Mouse (Mus musculus): ENCODE results near the gene Ndufa8. TPM values are rescaled to one million over a fixed set of nuclear protein-coding genes. Genes with fewer than 3 reads are reported as not detected.
A peak's percentile ranks its signal among the peaks of the same experiment; 100 is the strongest.

The Ndufa8 gene
- polyA plus RNA-seq, 1 experiment from 2014 or later = 383 TPM

GRCm38 (mm10) chr2:36075210-36075609 lies 26.0 kb upstream of the Ndufa8 start:
- Histone ChIP-seq H3K9me3 (replicated peaks; ENCODE audit: low read length) (no peaks in the 10 kb centered on the region), H3K36me3 (ENCODE audit: insufficient read depth, low read length) (no peaks in the 10 kb centered on the region), H3K4me3 (replicated peaks; ENCODE audit: low read depth, low read length) (no peak overlapping the region), H3K9ac (ENCODE audit: low read depth, low read length) (no peak overlapping the region), H3K4me2 (ENCODE audit: low read length) (no peak overlapping the region), H3K27me3 (ENCODE audit: insufficient read depth, low read length) (no peaks in the 10 kb centered on the region), H3K4me1 (replicated peaks; ENCODE audit: insufficient read depth, low read length) (no peaks in the 10 kb centered on the region), H3K27ac (no peak overlapping the region)
- DNase-seq (ENCODE audit: low spot score) (no peak), ATAC-seq (replicated peaks; ENCODE audit: low FRiP score, low read depth) (no peak)
- WGBS = 86% methylated on average over 5 of the region's 5 CpGs
- no peak for TF ChIP-seq CTCF (IDR thresholded peaks at IDR 0.05; ENCODE audit: low read depth)

- no peak overlapping the region for H3K4me3 ChIP-seq (replicated peaks; ENCODE audit: low read depth, low read length)
- no peaks in the 10 kb centered on the region for H3K4me1 ChIP-seq (replicated peaks; ENCODE audit: insufficient read depth, low read length)
- no peak for TF ChIP-seq CTCF (IDR thresholded peaks at IDR 0.05; ENCODE audit: low read depth)
- H3K27me3 ChIP-seq (ENCODE audit: insufficient read depth, low read length) = no peaks in the 10 kb centered on the region
- H3K27ac ChIP-seq = no peak overlapping the region
- no peak overlapping the region for H3K4me2 ChIP-seq (ENCODE audit: low read length)
- no peaks in the 10 kb centered on the region for H3K36me3 ChIP-seq (ENCODE audit: insufficient read depth, low read length)
- no peaks in the 10 kb centered on the region for H3K9me3 ChIP-seq (replicated peaks; ENCODE audit: low read length)
- DNase-seq (ENCODE audit: low spot score) (no peak), ATAC-seq (replicated peaks; ENCODE audit: low FRiP score, low read depth) (no peak)
- no peak overlapping the region for H3K9ac ChIP-seq (ENCODE audit: low read depth, low read length)
- WGBS = 45% methylated on average over 3 of the region's 3 CpGs
Measured at GRCm38 (mm10) chr2:36073781-36074180, 24.6 kb upstream of the Ndufa8 start.

- Histone ChIP-seq H3K4me3 (replicated peaks; ENCODE audit: low read depth, low read length) (no peak overlapping the region), H3K27ac (no peak overlapping the region), H3K9me3 (replicated peaks; ENCODE audit: low read length) (no peaks in the 10 kb centered on the region), H3K4me1 (replicated peaks; ENCODE audit: insufficient read depth, low read length) (no peaks in the 10 kb centered on the region), H3K36me3 (ENCODE audit: insufficient read depth, low read length) (no peaks in the 10 kb centered on the region), H3K4me2 (ENCODE audit: low read length) (no peak overlapping the region), H3K27me3 (ENCODE audit: insufficient read depth, low read length) (no peaks in the 10 kb centered on the region), H3K9ac (ENCODE audit: low read depth, low read length) (no peak overlapping the region)
- DNase-seq (ENCODE audit: low spot score) = no peak
- no peak for ATAC-seq (replicated peaks; ENCODE audit: low FRiP score, low read depth)
- TF ChIP-seq CTCF (IDR thresholded peaks at IDR 0.05; ENCODE audit: low read depth) = no peak
- 79% methylated on average over 8 of the region's 8 CpGs for WGBS
Measured at GRCm38 (mm10) chr2:36071660-36072305, 22.6 kb upstream of the Ndufa8 start.

DNA sequence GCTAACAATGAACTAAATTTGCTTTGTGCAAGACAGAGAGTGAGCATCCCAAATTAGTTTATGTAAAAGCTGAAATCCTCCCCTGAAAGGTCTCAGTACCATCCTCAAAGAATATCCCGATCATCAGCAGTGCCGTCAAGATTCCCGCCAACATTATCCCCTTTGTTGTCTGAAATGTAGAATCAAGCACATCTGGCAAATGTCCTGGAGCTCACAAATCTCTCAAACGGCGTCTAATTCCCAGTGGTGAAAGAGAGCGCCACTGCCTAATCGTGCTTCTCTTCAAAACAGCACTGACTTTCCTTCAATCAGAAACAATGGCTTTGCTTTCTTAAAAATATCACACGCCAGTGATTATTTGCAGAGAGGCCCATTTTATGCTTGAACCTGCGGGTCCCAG lies 17.9 kb upstream of the Ndufa8 start:
- H3K9me3 ChIP-seq (replicated peaks; ENCODE audit: low read length) = no peaks in the 10 kb centered on the region
- H3K4me3 ChIP-seq (replicated peaks; ENCODE audit: low read depth, low read length) = no peak overlapping the region
- no peaks in the 10 kb centered on the region for H3K36me3 ChIP-seq (ENCODE audit: insufficient read depth, low read length)
- no peak overlapping the region for H3K27ac ChIP-seq
- H3K27me3 ChIP-seq (ENCODE audit: insufficient read depth, low read length) = no peaks in the 10 kb centered on the region
- H3K9ac ChIP-seq (ENCODE audit: low read depth, low read length) = no peak overlapping the region
- DNase-seq (ENCODE audit: low spot score) (no peak), ATAC-seq (replicated peaks; ENCODE audit: low FRiP score, low read depth) (no peak)
- WGBS = 49% methylated on average over 9 of the region's 9 CpGs
- no peak overlapping the region for H3K4me2 ChIP-seq (ENCODE audit: low read length)
- H3K4me1 ChIP-seq (replicated peaks; ENCODE audit: insufficient read depth, low read length) = no peaks in the 10 kb centered on the region
- TF ChIP-seq CTCF (IDR thresholded peaks at IDR 0.05; ENCODE audit: low read depth) = no peak

DNA sequence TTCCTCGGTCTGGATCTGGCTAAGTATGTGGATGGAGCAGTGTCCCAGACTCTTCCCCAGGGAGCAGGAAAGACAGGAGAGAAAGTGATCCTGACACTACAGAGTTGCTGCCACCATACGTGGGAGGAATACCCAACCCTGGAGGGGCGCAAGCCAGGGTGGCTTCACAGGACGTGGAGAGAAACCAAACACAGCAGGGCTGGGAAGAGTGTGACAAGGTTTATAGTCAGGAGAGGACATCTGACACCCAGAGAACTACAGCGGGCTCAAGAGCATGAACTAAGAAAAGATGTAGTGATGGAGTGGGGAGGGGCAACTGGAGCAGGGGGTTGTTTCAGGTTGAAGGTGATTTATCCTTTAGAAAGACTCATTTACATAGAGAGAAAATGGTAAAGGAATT lies 12.2 kb upstream of the Ndufa8 start:
- ATAC-seq (replicated peaks; ENCODE audit: low FRiP score, low read depth) (no peak), DNase-seq (ENCODE audit: low spot score) (peak; percentile 60)
- no peaks in the 10 kb centered on the region for H3K36me3 ChIP-seq (ENCODE audit: insufficient read depth, low read length)
- WGBS = 24% methylated on average over 5 of the region's 5 CpGs
- no peak overlapping the region for H3K9ac ChIP-seq (ENCODE audit: low read depth, low read length)
- no peaks in the 10 kb centered on the region for H3K27me3 ChIP-seq (ENCODE audit: insufficient read depth, low read length)
- no peak overlapping the region for H3K27ac ChIP-seq
- TF ChIP-seq CTCF (IDR thresholded peaks at IDR 0.05; ENCODE audit: low read depth) = no peak
- H3K4me3 ChIP-seq (replicated peaks; ENCODE audit: low read depth, low read length) = no peak overlapping the region
- no peak overlapping the region for H3K4me2 ChIP-seq (ENCODE audit: low read length)
- no peaks in the 10 kb centered on the region for H3K9me3 ChIP-seq (replicated peaks; ENCODE audit: low read length)
- no peaks in the 10 kb centered on the region for H3K4me1 ChIP-seq (replicated peaks; ENCODE audit: insufficient read depth, low read length)

DNA sequence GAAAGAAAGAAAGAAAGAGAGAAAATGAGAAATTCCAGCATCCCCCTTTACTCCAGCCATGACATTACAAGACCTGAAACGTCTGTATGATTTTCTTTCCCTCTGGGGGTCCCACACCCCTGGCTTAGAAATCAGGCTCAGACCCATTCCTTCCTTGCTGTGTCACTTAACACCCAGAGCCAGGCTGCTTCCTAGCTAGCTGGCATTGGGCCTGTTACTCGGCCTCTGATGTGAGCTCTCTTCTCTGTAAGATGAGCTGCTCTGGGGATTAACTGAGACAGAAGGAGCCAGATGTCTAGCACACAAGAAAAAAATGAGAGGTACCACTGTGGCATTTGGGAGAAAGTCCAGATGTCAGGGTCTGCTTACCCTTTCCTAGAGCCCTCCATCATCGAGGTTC lies 7.0 kb upstream of the Ndufa8 start:
- TF ChIP-seq CTCF (IDR thresholded peaks at IDR 0.05; ENCODE audit: low read depth) = no peak
- no peak overlapping the region for H3K4me2 ChIP-seq (ENCODE audit: low read length)
- no peak overlapping the region for H3K9ac ChIP-seq (ENCODE audit: low read depth, low read length)
- H3K9me3 ChIP-seq (replicated peaks; ENCODE audit: low read length) = no peaks in the 10 kb centered on the region
- H3K4me1 ChIP-seq (replicated peaks; ENCODE audit: insufficient read depth, low read length) = no peaks in the 10 kb centered on the region
- no peak overlapping the region for H3K4me3 ChIP-seq (replicated peaks; ENCODE audit: low read depth, low read length)
- no peak overlapping the region for H3K27ac ChIP-seq
- no peak for ATAC-seq (replicated peaks; ENCODE audit: low FRiP score, low read depth)
- no peaks in the 10 kb centered on the region for H3K27me3 ChIP-seq (ENCODE audit: insufficient read depth, low read length)
- WGBS = 36% methylated on average over 3 of the region's 3 CpGs
- no peak for DNase-seq (ENCODE audit: low spot score)
- H3K36me3 ChIP-seq (ENCODE audit: insufficient read depth, low read length) = no peaks in the 10 kb centered on the region

GRCm38 (mm10) chr2:36053249-36053648 lies 4.0 kb upstream of the Ndufa8 start:
- no peaks in the 10 kb centered on the region for H3K4me1 ChIP-seq (replicated peaks; ENCODE audit: insufficient read depth, low read length)
- 61% methylated on average over 3 of the region's 3 CpGs for WGBS
- H3K4me2 ChIP-seq (ENCODE audit: low read length) = no peak overlapping the region
- no peak overlapping the region for H3K4me3 ChIP-seq (replicated peaks; ENCODE audit: low read depth, low read length)
- H3K9ac ChIP-seq (ENCODE audit: low read depth, low read length) = no peak overlapping the region
- no peaks in the 10 kb centered on the region for H3K9me3 ChIP-seq (replicated peaks; ENCODE audit: low read length)
- H3K36me3 ChIP-seq (ENCODE audit: insufficient read depth, low read length) = no peaks in the 10 kb centered on the region
- no peak overlapping the region for H3K27ac ChIP-seq
- TF ChIP-seq CTCF (IDR thresholded peaks at IDR 0.05; ENCODE audit: low read depth) = no peak
- no peaks in the 10 kb centered on the region for H3K27me3 ChIP-seq (ENCODE audit: insufficient read depth, low read length)
- ATAC-seq (replicated peaks; ENCODE audit: low FRiP score, low read depth) = no peak
- DNase-seq (ENCODE audit: low spot score) = no peak
